Mouse (Mus musculus) neural tube, embryonic 14.5 days (tissue): ENCODE data around the gene Dnaja2. TPM values are rescaled to one million over a fixed set of nuclear protein-coding genes. Genes with fewer than 3 reads are reported as not detected.

Experiments used
- ATAC-seq: fragments of 200-750 bp; cut with Nextera tagmentation; 2 replicates; pipeline ENCODE4 v1.8.0; 2017; ENCODE audit warnings: low read depth, mild to moderate bottlenecking, moderate TSS enrichment, moderate library complexity
- H3K27ac ChIP-seq: fragments of 300-500 bp; sonication (generic); 2 replicates; pipeline ENCODE4 v1.5.1; 2014; ENCODE audit warnings: low read depth, mild to moderate bottlenecking, control low read depth, low read length, moderate library complexity, mixed read lengths
- H3K27me3 ChIP-seq: fragments of 300-500 bp; sonication (generic); 2 replicates; pipeline ENCODE4 v1.6.1; 2014; ENCODE audit warnings: low read length; ENCODE audit not compliant: control insufficient read depth, insufficient read depth
- H3K36me3 ChIP-seq: fragments of 300-500 bp; sonication (generic); 2 replicates; pipeline ENCODE4 v1.6.1; 2014; ENCODE audit warnings: low read length, mixed read lengths; ENCODE audit not compliant: control insufficient read depth, insufficient read depth
- H3K4me1 ChIP-seq: fragments of 300-500 bp; sonication (generic); 2 replicates; pipeline ENCODE4 v1.6.1; 2014; ENCODE audit warnings: low read length; ENCODE audit not compliant: control insufficient read depth, insufficient read depth
- H3K4me2 ChIP-seq: fragments of 300-500 bp; sonication (generic); 2 replicates; pipeline ENCODE4 v1.6.1; 2014; ENCODE audit warnings: mild to moderate bottlenecking, low read depth, low read length, control low read depth
- H3K4me3 ChIP-seq: fragments of 300-500 bp; sonication (generic); 2 replicates; pipeline ENCODE4 v1.5.1; 2014; ENCODE audit warnings: low read depth, low read length, control low read depth, mixed read lengths
- H3K9ac ChIP-seq: fragments of 300-500 bp; sonication (generic); replicated peaks from 2 replicates; pipeline ENCODE4 v1.6.1; 2014; ENCODE audit warnings: low read depth, mild to moderate bottlenecking, control low read depth, low read length, mixed read lengths
- H3K9me3 ChIP-seq: fragments of 300-500 bp; sonication (generic); 2 replicates; pipeline ENCODE4 v1.6.1; 2016; ENCODE audit warnings: low read length; ENCODE audit not compliant: control insufficient read depth
- WGBS: fragments of 180-500 bp; shearing (Covaris S2); extraction: QIAGEN DNeasy Blood & Tissue Kit; methylation state at CpG from one replicate; pipeline ENCODE4 v1.1.7; 2014; 5-methylcytosine and 5-hydroxymethylcytosine counted together
- polyA plus RNA-seq: library from polyadenylated mRNA; unstranded; fragments of >200 nt; fragmentation: Nextera tagmentation; extraction: Ambion mirVana; gene quantifications from 2 replicates; pipeline ENCODE4 v1.2.1, GENCODE M21; 2014

The Dnaja2 gene
- polyA plus RNA-seq, 1 experiment from 2014 or later, result 167 TPM

- no peaks in the 10 kb centered on the region for H3K36me3 ChIP-seq
- ATAC-seq, result no peak
Measured at GRCm38 (mm10) chr8:85487906-85488620, 67.1 kb downstream of the Dnaja2 start.

More at GRCm38 (mm10) chr8:85487906-85488620, 67.1 kb downstream of the Dnaja2 start:
- no peak overlapping the region for H3K4me3 ChIP-seq
- H3K9ac ChIP-seq, result no peak overlapping the region
- no peaks in the 10 kb centered on the region for H3K4me1 ChIP-seq
- no peak overlapping the region for H3K4me2 ChIP-seq
- WGBS, result 72% methylated on average over 20 of the region's 20 CpGs
- no peaks in the 10 kb centered on the region for H3K9me3 ChIP-seq
- no peak overlapping the region for H3K27ac ChIP-seq
- no peaks in the 10 kb centered on the region for H3K27me3 ChIP-seq

Other genes with a start within 250 kb of the Dnaja2 start
- 0.27 and 0.37 TPM in 2 replicates for gene Mylk3, start 169.0 kb downstream of the Dnaja2 start, polyA plus RNA-seq
- gene 4921524J17Rik, start 122.5 kb downstream of the Dnaja2 start, polyA plus RNA-seq, result 35.9 and 42.7 TPM in 2 replicates
- gene Gpt2, start 62.8 kb downstream of the Dnaja2 start, polyA plus RNA-seq, result 65.2 and 67.7 TPM in 2 replicates
- 90.2 and 98.5 TPM in 2 replicates for gene Neto2, start 145.6 kb upstream of the Dnaja2 start, polyA plus RNA-seq